Mouse (Mus musculus): ENCODE data around the gene Ubl7. TPM values are rescaled to one million over a fixed set of nuclear protein-coding genes. Genes with fewer than 3 reads are reported as not detected.

Ubl7 gene
- polyA plus RNA-seq, 1 experiment from 2014 or later: 144 TPM

DNA sequence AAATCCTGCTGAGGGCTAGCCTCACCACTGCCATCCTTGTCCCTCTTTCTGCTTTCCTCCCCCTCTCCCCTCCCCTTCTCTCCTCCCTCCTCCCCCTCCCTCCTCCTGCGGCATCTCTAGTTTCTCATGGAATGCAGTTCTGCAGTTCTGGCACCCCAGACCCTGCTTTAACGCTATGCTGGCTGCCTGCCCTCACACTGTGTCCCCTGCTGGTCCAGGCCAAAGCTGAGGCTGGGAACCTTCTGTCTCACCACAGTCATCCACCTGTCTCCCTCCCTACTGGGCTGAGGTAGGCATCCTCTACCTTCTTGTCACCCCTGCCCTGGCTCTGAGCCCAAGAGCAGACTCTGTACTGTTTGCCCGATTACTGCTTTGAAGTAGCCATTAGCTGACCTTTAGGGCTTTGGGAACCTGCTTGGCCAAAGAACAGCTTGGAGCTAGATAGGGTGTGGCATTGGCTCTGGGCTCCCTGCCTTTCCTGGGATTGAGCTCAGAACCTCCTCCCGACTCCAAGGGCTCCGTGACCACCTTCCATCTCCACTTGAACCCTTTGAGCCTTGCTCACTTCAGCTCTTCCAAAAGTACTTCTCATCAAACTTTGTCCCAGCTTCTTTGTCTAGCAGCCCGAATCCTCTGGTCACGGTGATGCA is 36.7 kb downstream of the Ubl7 start:
- H3K4me1 ChIP-seq (ENCODE audit: control insufficient read depth, insufficient read depth, low read length): peaks cover 30% of the 10 kb centered on the region
- no peak overlapping the region for H3K4me3 ChIP-seq (ENCODE audit: low read depth, low read length)

DNA sequence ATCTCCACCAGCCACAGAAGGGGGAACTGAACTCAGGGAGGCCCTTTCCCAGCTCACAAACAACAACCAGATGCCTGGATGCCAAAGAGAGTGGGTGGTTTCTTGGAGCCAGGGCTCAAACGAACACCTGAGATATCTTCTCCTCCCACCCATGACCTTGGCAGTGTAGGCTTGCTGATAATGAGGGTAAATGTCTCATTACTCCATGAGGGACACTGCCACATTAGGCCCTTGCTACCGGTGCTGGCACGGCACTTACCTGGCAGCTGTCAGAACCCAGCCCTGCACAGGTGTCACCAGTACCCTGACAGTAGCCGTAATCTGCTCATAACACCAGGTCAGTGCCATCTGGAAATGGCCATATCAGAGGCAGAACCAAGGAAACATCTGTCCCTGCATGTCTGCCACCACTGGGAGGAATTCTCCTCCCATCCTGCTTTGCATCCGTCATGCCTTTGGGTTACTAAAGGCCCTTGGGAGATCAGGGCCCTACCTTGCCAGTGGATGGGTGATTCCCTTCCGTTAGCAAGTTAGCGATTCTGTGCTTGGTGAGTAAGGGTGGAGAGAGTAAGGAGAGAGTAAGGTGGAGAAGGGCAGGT is 37.7 kb downstream of the Ubl7 start:
- no peak overlapping the region for H3K4me2 ChIP-seq (ENCODE audit: low read length)
- no peak overlapping the region for H3K27ac ChIP-seq (ENCODE audit: low read depth, low read length)
- DNase-seq (ENCODE audit: low spot score) (no peak), ATAC-seq (no peak)
- no peak overlapping the region for H3K4me3 ChIP-seq (ENCODE audit: low read depth, low read length)
- H3K9me3 ChIP-seq (replicated peaks; ENCODE audit: control insufficient read depth, low read length): no peaks in the 10 kb centered on the region
- H3K36me3 ChIP-seq (ENCODE audit: control insufficient read depth, insufficient read depth, low read length): no peaks in the 10 kb centered on the region
- H3K9ac ChIP-seq (ENCODE audit: low read length): no peak overlapping the region
- WGBS: 86% methylated on average over 7 of the region's 7 CpGs
- no peaks in the 10 kb centered on the region for H3K27me3 ChIP-seq (replicated peaks; ENCODE audit: control insufficient read depth, insufficient read depth, low read length)
- peaks cover 24% of the 10 kb centered on the region for H3K4me1 ChIP-seq (ENCODE audit: control insufficient read depth, insufficient read depth, low read length)

More for the DNA sequence above, 36.7 kb downstream of the Ubl7 start:
- Histone ChIP-seq H3K9ac (ENCODE audit: low read length) (no peak overlapping the region), H3K27ac (ENCODE audit: low read depth, low read length) (no peak overlapping the region), H3K4me2 (ENCODE audit: low read length) (no peak overlapping the region), H3K27me3 (replicated peaks; ENCODE audit: control insufficient read depth, insufficient read depth, low read length) (no peaks in the 10 kb centered on the region), H3K36me3 (ENCODE audit: control insufficient read depth, insufficient read depth, low read length) (no peaks in the 10 kb centered on the region), H3K9me3 (replicated peaks; ENCODE audit: control insufficient read depth, low read length) (no peaks in the 10 kb centered on the region)
- no peak for DNase-seq (ENCODE audit: low spot score)
- ATAC-seq: no peak
- WGBS: 64% methylated on average over 7 of the region's 7 CpGs

DNA sequence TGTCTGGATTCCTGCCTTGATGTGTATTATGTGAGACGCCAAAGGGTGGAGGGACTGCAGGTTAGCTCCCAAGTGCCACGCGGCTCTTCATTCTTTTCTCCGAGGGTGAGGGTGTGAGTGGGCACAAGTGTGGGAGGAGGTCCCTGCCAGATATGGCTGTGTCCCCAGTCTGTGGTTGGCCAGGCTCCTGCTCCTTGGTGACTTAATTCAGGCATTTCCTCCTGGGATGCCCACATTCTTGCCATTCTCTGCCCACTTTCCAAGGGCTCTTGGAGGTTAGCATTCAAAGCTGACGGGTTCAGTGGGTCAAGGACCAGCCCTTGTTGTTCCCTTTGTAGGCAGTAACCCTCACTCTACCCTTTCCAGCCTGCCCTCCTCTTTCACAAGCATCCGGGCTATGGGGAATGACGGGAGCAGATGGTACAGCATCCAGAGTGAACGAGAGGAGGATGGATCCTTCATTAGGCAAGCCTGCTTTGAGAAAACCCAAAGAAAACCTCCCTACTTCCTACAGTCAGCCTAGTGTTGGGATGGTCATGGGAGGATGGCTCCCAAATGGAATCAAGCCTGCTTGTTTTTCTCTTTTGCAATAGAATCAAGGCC is 38.4 kb downstream of the Ubl7 start:
- no peak overlapping the region for H3K4me3 ChIP-seq (ENCODE audit: low read depth, low read length)
- no peak for DNase-seq (ENCODE audit: low spot score)
- no peak overlapping the region for H3K9ac ChIP-seq (ENCODE audit: low read length)
- no peak for ATAC-seq
- no peak overlapping the region for H3K27ac ChIP-seq (ENCODE audit: low read depth, low read length)
- H3K9me3 ChIP-seq (replicated peaks; ENCODE audit: control insufficient read depth, low read length): no peaks in the 10 kb centered on the region
- no peak overlapping the region for H3K4me2 ChIP-seq (ENCODE audit: low read length)
- WGBS: 76% methylated on average over 8 of the region's 8 CpGs
- H3K4me1 ChIP-seq (ENCODE audit: control insufficient read depth, insufficient read depth, low read length): peaks cover 24% of the 10 kb centered on the region
- no peaks in the 10 kb centered on the region for H3K27me3 ChIP-seq (replicated peaks; ENCODE audit: control insufficient read depth, insufficient read depth, low read length)
- H3K36me3 ChIP-seq (ENCODE audit: control insufficient read depth, insufficient read depth, low read length): no peaks in the 10 kb centered on the region

GRCm38 (mm10) chr9:57949879-57950278 is 39.1 kb downstream of the Ubl7 start:
- 22% methylated on average over 8 of the region's 8 CpGs for WGBS
- Histone ChIP-seq H3K27me3 (replicated peaks; ENCODE audit: control insufficient read depth, insufficient read depth, low read length) (no peaks in the 10 kb centered on the region), H3K27ac (ENCODE audit: low read depth, low read length) (no peak overlapping the region), H3K4me1 (ENCODE audit: control insufficient read depth, insufficient read depth, low read length) (peaks cover 24% of the 10 kb centered on the region), H3K36me3 (ENCODE audit: control insufficient read depth, insufficient read depth, low read length) (no peaks in the 10 kb centered on the region), H3K4me2 (ENCODE audit: low read length) (no peak overlapping the region), H3K9ac (ENCODE audit: low read length) (no peak overlapping the region; the same call in 1 of the 2 replicates), H3K4me3 (ENCODE audit: low read depth, low read length) (no peak overlapping the region), H3K9me3 (replicated peaks; ENCODE audit: control insufficient read depth, low read length) (no peaks in the 10 kb centered on the region)
- DNase-seq (ENCODE audit: low spot score) (no peak), ATAC-seq (peak; percentile 34; the same call in 1 of the 2 replicates)

- ATAC-seq: no peak
- Histone ChIP-seq H3K4me2 (ENCODE audit: low read length) (no peak overlapping the region), H3K9ac (ENCODE audit: low read length) (no peak overlapping the region), H3K36me3 (ENCODE audit: control insufficient read depth, insufficient read depth, low read length) (peaks cover 4% of the 10 kb centered on the region; the same call in 1 of the 2 replicates), H3K27ac (ENCODE audit: low read depth, low read length) (no peak overlapping the region), H3K4me1 (ENCODE audit: control insufficient read depth, insufficient read depth, low read length) (peaks cover 24% of the 10 kb centered on the region), H3K9me3 (replicated peaks; ENCODE audit: control insufficient read depth, low read length) (no peaks in the 10 kb centered on the region), H3K4me3 (ENCODE audit: low read depth, low read length) (no peak overlapping the region), H3K27me3 (replicated peaks; ENCODE audit: control insufficient read depth, insufficient read depth, low read length) (no peaks in the 10 kb centered on the region)
- 23% methylated on average over 9 of the region's 9 CpGs for WGBS
- no peak for DNase-seq (ENCODE audit: low spot score)
Measured at GRCm38 (mm10) chr9:57950519-57950918, 39.7 kb downstream of the Ubl7 start.

GRCm38 (mm10) chr9:57951993-57952392 is 41.2 kb downstream of the Ubl7 start:
- Histone ChIP-seq H3K4me3 (ENCODE audit: low read depth, low read length) (no peak overlapping the region), H3K4me1 (ENCODE audit: control insufficient read depth, insufficient read depth, low read length) (peaks cover 22% of the 10 kb centered on the region), H3K9me3 (replicated peaks; ENCODE audit: control insufficient read depth, low read length) (no peaks in the 10 kb centered on the region), H3K27ac (ENCODE audit: low read depth, low read length) (no peak overlapping the region), H3K36me3 (ENCODE audit: control insufficient read depth, insufficient read depth, low read length) (peaks cover 19% of the 10 kb centered on the region; the same call in 1 of the 2 replicates), H3K4me2 (ENCODE audit: low read length) (no peak overlapping the region), H3K9ac (ENCODE audit: low read length) (no peak overlapping the region), H3K27me3 (replicated peaks; ENCODE audit: control insufficient read depth, insufficient read depth, low read length) (no peaks in the 10 kb centered on the region)
- 75% methylated on average over 6 of the region's 6 CpGs for WGBS
- no peak for DNase-seq (ENCODE audit: low spot score)
- no peak for ATAC-seq

DNA sequence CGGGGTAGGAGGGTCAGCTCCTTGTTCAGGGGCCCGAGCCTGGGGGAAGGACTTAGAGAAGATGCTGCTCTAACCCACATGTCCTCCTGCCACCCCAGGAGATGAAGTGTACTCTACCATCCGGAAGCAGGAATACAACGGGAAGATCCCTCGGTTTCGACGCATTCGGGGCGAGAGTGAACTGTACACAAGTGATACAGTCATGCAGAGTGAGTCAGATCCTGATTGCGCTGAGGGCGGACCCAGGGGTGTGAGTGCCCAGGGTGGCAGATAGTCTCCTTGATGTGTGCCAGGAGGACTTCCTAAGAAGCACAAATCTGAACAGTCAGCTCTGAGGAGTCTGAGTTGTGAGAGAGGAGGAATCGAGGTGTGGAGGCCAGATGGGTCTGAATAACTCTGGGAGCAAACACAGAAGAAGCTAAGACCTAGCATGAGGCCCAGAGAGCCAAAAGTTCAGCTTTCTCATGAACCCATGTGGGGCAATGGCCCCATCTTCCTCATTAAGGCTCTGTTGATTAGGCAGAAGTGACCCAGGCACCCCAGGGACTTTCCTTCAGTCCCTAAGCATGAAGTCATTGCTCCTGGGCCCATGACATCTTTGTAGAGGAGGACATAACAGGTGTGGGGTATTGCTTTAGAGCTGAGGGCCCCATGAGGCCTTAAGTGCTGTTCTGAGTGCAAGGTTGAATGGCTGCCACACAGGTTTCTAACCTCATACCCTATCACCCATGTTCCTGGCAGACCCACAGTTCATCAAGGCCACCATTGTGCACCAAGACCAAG is 44.4 kb downstream of the Ubl7 start:
- WGBS: 91% methylated on average over 12 of the region's 12 CpGs

DNA sequence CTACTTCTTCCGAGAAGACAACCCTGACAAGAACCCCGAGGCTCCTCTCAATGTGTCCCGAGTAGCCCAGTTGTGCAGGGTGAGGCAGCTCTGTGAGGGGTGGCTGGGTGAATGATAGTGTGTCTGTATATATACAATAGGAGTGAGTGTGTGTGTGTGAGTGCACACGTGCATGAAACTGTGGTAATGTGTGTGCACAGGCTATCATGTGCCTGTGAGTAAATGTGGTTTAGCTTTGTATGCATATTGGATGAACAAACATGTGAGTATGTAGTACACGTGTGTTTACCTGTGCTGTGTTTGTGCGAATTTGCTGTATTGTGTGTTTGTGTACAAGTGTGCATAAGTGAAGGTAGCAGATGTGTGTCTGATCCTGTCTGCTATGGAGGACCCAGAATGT is 45.0 kb downstream of the Ubl7 start:
- WGBS: 88% methylated on average over 6 of the region's 6 CpGs
- Histone ChIP-seq H3K9me3 (replicated peaks; ENCODE audit: control insufficient read depth, low read length) (no peaks in the 10 kb centered on the region), H3K9ac (ENCODE audit: low read length) (no peak overlapping the region), H3K4me2 (ENCODE audit: low read length) (no peak overlapping the region), H3K4me3 (ENCODE audit: low read depth, low read length) (no peak overlapping the region), H3K27me3 (replicated peaks; ENCODE audit: control insufficient read depth, insufficient read depth, low read length) (no peaks in the 10 kb centered on the region), H3K27ac (ENCODE audit: low read depth, low read length) (no peak overlapping the region), H3K36me3 (ENCODE audit: control insufficient read depth, insufficient read depth, low read length) (peaks cover 48% of the 10 kb centered on the region), H3K4me1 (ENCODE audit: control insufficient read depth, insufficient read depth, low read length) (peaks cover 4% of the 10 kb centered on the region; the same call in 1 of the 2 replicates)
- ATAC-seq (no peak), DNase-seq (ENCODE audit: low spot score) (no peak)

More for the DNA sequence above, 44.4 kb downstream of the Ubl7 start:
- no peak overlapping the region for H3K4me2 ChIP-seq (ENCODE audit: low read length)
- H3K36me3 ChIP-seq (ENCODE audit: control insufficient read depth, insufficient read depth, low read length): peaks cover 42% of the 10 kb centered on the region
- no peak overlapping the region for H3K4me3 ChIP-seq (ENCODE audit: low read depth, low read length)
- H3K9ac ChIP-seq (ENCODE audit: low read length): no peak overlapping the region
- no peaks in the 10 kb centered on the region for H3K9me3 ChIP-seq (replicated peaks; ENCODE audit: control insufficient read depth, low read length)
- no peaks in the 10 kb centered on the region for H3K27me3 ChIP-seq (replicated peaks; ENCODE audit: control insufficient read depth, insufficient read depth, low read length)
- no peak overlapping the region for H3K27ac ChIP-seq (ENCODE audit: low read depth, low read length)
- ATAC-seq (no peak), DNase-seq (ENCODE audit: low spot score) (no peak)
- peaks cover 9% of the 10 kb centered on the region for H3K4me1 ChIP-seq (ENCODE audit: control insufficient read depth, insufficient read depth, low read length)

Data from forebrain, embryonic 14.5 days (tissue).